Mouse (Mus musculus) adrenal gland, postnatal 10 days (tissue): Measurements from ENCODE around the gene Slc7a3. TPM values are rescaled to one million over a fixed set of nuclear protein-coding genes. Genes with fewer than 3 reads are reported as not detected.
"Not testable (repeated sequence)": the region's sequence is repeated elsewhere in the genome, so short reads cannot be mapped to it uniquely, and the experiment has no call there.

Experiments
- DNase-seq: peaks from one replicate; pipeline ENCODE4 v3.0.0; 2021; ENCODE audit warnings: mixed read lengths
- long read RNA-seq, 2 experiments: library from polyadenylated mRNA; stranded (forward); transcript quantifications; one replicate each; pipeline ENCODE4 v2.0.0; 2021
- total RNA-seq, 2 experiments: library from RNA; stranded (reverse); gene quantifications; 2 replicates each; pipeline ENCODE4 v1.2.3; 2021

Gene Slc7a3
- total RNA-seq, result 1 to 10 TPM in 1 of 2 experiments, under 1 TPM in 1; 0.63 to 1.3 TPM
- long read RNA-seq, experiment 1, result 0 reads
- long read RNA-seq, experiment 2, partial matches to known transcripts, result 1 of 2 reads
- long read RNA-seq, experiment 2, other reads (novel, unspliced or antisense), result 0 of 2 reads

DNA sequence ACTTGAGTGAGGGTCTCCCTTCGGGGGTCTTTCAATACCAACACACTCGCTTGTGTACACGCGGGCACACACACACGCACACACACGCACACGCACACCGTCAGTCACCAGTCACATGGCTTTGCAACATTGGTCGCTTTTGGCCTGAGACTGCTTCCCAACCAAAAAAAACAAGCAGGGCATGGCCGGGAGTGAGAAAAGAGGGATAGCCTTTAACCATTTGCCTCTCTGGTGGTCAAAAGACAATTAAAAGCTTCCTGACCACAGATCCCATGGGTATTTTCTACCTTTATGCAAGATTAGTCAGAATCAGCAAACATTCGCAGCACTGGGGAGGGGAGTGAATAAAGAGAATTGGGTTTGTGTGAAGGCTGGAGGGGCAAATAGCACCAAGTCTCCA, at the start of gene Slc7a3:
TSS of gene Slc7a3 (minus strand) at position 101 of the 400 bp plus-strand sequence.
- no peak for DNase-seq

- DNase-seq, result peak; percentile 5
Observed at GRCm38 (mm10) chrX:101131992-101132791, 46.4 kb upstream of the Slc7a3 start.

- DNase-seq, result peak; percentile 75
Observed at GRCm38 (mm10) chrX:101131001-101131400, 45.2 kb upstream of the Slc7a3 start.

GRCm38 (mm10) chrX:101128559-101128958, 42.7 kb upstream of the Slc7a3 start:
- no peak for DNase-seq

GRCm38 (mm10) chrX:101126977-101127376, 41.2 kb upstream of the Slc7a3 start:
- no peak for DNase-seq

DNA sequence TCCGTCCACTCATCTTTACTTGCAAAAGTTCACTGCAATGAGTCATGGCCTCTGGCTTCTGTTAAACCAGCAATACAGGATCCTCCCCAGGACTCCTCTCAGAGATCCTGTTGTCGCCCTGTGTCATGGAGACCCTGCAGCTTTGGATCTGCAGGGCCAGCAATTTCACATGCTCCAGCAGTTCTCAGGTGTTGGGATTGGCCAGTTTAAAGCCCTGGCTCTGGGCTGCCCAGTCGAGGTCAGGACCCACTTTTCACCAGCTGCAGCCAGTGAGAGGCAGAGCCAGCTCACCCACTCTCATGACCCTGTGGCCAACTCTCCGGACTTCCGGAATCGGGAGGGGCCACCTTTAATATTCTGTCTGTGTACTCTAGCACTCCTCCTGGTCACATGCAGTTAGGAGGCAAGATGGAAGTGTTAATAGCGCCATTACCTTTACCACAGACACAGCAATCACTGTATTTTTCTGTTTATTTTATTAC, 40.7 kb upstream of the Slc7a3 start:
- peak; percentile 17 for DNase-seq

- no peak for DNase-seq
Observed at GRCm38 (mm10) chrX:101120546-101120945, 34.7 kb upstream of the Slc7a3 start.

DNA sequence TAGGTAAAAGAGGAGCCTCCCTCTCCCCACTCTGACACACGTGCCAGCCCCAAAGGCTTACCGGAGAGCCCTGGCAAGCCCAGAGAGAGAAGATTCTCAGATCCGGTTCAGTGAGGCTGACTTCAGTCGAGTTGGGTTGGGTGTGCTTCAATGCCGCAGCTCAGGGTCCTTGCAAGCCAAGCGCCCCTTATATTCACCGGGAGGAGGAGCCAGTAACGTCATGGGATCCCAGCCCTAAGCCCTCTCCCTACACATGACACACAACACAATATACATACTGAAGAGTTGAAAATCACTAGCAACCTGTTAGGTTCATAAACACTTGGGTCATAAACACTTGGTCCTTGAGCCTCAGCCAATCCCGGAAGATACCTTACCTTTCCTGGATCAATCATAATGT, 609 bp downstream of the Slc7a3 start:
- DNase-seq, result not testable (repeated sequence)

DNA sequence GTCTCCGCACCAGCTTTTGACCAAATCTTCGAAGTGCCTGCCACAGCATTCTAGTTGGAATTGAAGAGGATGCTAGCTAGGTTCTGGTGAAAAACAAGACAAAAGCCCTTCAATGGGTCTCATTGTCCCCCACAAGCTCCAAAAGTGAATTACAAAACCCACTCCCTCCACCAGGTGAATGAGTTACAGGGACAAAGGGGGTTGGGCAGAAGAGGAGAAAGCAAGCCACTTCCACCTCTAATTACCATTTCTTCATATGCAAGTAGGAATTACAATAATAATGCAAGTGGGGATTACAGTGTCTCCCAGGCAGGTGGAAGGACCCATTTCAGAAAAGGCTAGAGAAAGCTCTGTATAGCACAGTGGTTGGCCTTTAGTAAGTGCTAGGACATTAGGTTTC, 1.6 kb downstream of the Slc7a3 start:
- DNase-seq, result no peak

DNA sequence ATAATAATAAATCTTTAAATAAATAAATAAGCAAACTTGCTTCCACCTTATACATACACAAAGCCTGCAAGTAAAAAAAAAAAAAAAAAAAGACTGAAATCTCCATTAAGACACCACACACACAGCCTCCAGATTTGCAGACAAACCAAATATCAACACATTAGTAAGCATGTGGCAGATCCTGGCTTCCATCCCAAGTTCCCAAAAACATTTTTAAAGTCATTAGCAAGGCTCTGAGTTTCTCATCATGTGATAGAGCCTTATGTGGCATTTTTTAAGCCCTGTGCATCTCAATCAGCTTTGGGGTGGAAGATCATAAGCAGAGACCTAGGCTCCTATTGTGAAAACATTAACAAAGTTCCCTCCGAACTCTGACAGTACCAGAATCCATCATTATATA, 20.6 kb downstream of the Slc7a3 start:
- DNase-seq, result no peak

- DNase-seq, result peak; percentile 14
Observed at GRCm38 (mm10) chrX:101063503-101063902, 22.3 kb downstream of the Slc7a3 start.

DNA sequence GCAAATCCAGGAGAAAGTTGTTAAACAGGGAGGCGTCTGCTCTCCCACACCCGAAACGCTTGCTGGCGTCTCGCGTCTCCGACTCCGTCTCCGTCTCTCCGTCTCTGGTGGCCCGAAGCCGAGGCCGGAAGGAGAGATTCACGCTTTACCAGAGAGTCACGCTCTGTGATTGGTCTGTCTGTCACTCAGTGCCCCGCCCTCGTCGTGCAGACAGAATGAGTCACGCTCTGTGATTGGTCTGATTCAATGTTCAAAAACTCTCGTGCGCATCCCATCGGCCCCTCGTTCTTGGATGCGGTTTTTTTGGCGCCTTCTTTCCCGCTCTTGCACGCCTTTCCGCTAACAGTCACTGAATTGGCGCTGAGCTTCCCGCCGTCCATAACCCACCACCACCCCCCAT, 26.3 kb downstream of the Slc7a3 start, which contains the start of gene Tex11:
TSS of gene Tex11 (minus strand) at position 127 of the 400 bp plus-strand sequence.
- DNase-seq, result no peak

Other genes starting within 250 kb of the Slc7a3 start
- gene Tex11, start 26.4 kb downstream of the Slc7a3 start, total RNA-seq, result not detected
- 10 to 100 TPM; 47.1 to 48.2 TPM for gene Snx12, start 136.5 kb upstream of the Slc7a3 start, total RNA-seq
- gene Foxo4, start 168.5 kb upstream of the Slc7a3 start, total RNA-seq, result 10 to 100 TPM; 35.8 to 40.1 TPM
- 1 to 10 TPM in 1 of 2 experiments, not detected in 1; 1.2 TPM for gene Gm614, start 178.0 kb upstream of the Slc7a3 start, total RNA-seq
- 10 to 100 TPM; 17.6 to 23.3 TPM for gene Il2rg, start 182.2 kb upstream of the Slc7a3 start, total RNA-seq
- gene Gm20489, start 183.0 kb upstream of the Slc7a3 start, total RNA-seq, result not detected
- gene Med12, start 188.0 kb upstream of the Slc7a3 start, total RNA-seq, result 10 to 100 TPM; 34.0 to 44.9 TPM
- 10 to 100 TPM; 10.6 to 10.7 TPM for gene Nlgn3, start 213.1 kb upstream of the Slc7a3 start, total RNA-seq